Mouse (Mus musculus) adipocyte (in vitro differentiated cells): ENCODE measurements around the gene 1700067K01Rik.

Source experiments
- DNase-seq: peaks from one replicate; pipeline ENCODE4 v3.0.0-alpha.2; 2016; ENCODE audit warnings: low spot score

Gene 1700067K01Rik

GRCm38 (mm10) chr8:84053229-84053628 is 51.9 kb downstream of the 1700067K01Rik start:
- no peak for DNase-seq
